Mouse (Mus musculus): ENCODE results near the gene Otx1. TPM values are rescaled to one million over a fixed set of nuclear protein-coding genes. Genes with fewer than 3 reads are reported as not detected.
A peak's percentile ranks its signal among the peaks of the same experiment; 100 is the strongest.

Gene Otx1
- polyA plus RNA-seq (2012; rRNA removed) = not detected in 2 replicates

DNA sequence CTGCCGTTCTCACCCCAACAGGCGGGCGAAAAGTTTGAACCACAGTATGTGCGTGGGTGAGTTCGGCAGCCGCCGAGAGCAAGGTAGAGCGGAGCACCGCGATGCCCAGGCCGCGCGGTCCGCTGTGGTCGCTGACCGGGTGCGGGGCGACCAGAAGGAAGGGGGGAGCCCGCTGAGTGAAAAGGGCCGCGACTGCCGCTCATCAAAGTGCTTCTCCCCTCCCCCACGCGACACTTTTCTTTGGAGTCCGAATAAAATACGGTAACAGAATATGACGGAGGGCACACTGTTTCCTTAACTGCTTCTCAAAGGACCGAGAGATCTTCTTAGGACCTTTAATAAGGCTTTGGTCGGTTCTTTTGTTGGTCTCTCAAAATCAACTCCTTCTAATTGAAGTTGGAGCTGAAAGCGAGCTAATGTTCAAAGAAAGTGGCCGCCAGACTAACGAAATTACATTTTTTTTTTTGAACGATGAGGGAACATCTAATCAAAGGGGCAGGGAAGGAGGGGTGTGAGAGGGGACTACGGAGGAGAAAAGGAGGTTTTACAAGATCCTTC, at the start of gene Otx1:
Otx1 (minus strand) TSS at position 115 of the 558 bp plus-strand sequence.
- no peak for DNase-seq (ENCODE audit: low read depth)

DNA sequence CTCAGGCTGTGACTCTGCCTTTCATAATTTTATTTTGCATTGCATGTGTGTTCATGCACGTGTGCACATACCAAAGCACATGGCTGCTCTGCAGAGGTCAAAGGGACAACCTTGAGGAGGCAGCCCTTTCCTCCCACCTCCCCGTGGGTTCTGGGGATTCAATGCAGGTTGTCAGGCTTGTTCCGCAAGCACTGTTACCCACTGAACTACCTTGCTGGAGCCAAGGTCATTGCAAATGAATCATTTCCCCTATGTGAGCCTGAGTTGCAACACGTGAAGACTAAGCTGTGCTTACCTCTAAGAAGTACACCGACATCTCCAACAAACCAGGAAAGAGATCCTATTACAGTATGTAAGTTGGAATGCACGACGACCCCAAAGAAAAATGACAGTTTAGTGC, 48.2 kb upstream of the Otx1 start:
- DNase-seq (ENCODE audit: low read depth) = peak; percentile 38

DNA sequence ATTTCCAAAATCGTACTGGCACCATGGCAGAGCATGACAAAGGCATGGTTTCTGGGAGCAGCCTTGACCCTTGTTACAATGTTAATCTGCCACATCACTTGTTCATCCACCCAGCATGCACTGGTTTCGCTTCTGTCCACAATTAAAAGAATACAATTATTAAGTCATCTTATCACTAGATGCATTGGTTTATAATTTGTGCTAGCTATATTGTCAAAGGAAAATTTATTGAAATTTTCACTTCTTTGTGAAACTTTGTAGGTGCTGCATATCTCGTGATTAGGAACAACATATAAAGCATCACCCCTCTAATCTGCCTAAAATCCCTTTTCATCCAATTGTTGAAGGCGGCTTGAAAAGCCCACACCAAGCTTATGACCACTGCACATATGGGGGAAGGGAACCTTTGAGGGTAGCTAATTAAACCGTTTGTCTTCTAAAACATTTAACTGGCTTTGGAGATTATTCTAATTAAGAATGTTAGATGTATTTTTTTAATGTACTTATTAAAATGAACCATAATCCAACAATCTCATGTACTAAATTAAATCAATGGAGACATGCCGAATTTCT, 37.2 kb upstream of the Otx1 start:
- DNase-seq (ENCODE audit: low read depth) = no peak

DNA sequence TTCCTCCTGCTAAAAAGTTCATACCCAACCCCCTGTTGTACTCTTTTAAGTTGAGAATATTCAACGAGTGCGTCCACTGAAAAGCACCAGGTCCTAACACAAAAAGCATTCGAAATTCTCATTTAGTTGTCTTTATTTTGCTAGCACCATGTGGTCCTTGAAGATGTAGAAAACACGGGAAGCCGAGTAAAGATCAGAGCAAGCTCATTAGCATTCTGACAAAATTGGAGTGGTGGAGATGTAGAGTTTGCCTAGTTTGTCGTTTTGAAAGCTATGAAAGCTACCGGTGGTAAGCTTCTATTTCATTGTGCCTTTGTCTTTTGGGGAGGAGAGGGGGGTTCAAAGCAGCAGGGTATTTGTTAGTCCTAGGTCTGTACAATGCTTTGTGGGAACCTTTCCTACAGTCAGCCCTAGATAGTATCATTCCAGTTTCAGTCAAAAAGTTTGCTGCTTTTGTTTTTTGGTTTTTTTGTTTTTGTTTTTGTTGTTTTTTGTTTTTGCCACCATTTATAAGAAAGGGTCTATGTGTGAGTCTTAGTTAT, 31.9 kb upstream of the Otx1 start:
- DNase-seq (ENCODE audit: low read depth) = no peak

DNA sequence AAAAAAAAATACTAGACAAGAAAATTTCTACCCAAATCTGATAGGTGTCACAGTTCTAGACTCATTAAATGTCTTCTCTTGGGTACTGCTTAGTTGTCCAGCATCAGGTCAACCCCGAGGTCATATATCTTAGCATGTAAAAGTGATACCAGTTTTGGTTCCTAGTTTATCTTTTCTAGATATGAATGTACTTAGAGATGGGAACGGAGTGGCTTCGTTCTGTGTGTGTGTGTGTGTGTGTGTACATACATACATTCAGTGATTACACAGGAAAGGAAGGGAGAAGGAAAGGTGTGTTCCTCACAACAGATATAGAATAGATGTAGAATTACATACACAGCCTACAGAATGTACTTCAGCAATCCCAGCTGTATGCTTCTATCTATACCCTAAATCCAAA, 30.9 kb upstream of the Otx1 start:
- no peak for DNase-seq (ENCODE audit: low read depth)

- no peak for DNase-seq (ENCODE audit: low read depth)
Observed at GRCm38 (mm10) chr11:22020602-22021001, 17.9 kb upstream of the Otx1 start.

- no peak for DNase-seq (ENCODE audit: low read depth)
Observed at GRCm38 (mm10) chr11:22017444-22017843, 14.7 kb upstream of the Otx1 start.

DNA sequence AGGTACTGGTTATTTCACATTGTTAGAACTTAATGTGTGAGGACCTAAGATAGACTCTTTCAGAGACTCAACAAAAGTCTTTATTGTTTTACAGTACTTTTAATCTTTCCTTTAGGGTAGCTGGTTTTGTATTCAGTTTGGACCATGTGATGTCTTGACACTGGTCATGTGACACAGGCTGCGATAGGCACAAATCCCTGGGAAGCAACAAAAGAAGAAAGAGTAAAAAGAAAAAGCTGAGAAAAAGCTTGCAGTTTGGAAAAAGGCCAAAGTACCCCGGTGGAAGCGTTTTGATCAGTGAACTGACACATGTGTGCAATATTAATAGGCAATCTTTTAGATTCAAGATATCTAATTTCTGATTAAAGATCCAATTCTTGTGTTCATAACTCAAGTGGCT, 13.6 kb upstream of the Otx1 start:
- no peak for DNase-seq (ENCODE audit: low read depth)

- DNase-seq (ENCODE audit: low read depth) = no peak
Observed at GRCm38 (mm10) chr11:22008817-22009216, 6.1 kb upstream of the Otx1 start.

DNA sequence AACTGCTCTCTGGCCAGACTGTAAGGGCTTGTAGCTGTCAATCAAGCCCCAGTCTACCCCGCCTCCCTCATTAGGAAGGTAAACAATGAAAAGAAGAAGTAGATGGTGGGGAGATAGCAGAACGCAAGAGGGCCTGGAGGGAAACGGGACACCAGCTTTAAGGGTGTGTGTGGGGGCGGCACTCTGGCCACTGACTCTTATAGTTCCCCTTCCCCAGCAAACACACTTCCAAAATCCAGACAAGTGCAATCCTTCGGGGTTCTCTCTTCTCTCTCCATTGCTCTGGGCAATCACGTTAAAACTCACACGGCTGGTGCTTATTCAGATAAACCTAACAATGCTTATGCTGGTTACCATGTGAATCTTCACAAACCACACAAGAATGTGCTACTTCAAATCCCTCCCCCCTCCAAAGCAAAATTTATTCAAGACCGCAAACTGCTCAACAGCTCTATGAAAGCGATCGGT, 5.5 kb upstream of the Otx1 start:
- DNase-seq (ENCODE audit: low read depth) = no peak

- no peak for DNase-seq (ENCODE audit: low read depth)
Observed at GRCm38 (mm10) chr11:22007781-22008110, 5.0 kb upstream of the Otx1 start.

DNA sequence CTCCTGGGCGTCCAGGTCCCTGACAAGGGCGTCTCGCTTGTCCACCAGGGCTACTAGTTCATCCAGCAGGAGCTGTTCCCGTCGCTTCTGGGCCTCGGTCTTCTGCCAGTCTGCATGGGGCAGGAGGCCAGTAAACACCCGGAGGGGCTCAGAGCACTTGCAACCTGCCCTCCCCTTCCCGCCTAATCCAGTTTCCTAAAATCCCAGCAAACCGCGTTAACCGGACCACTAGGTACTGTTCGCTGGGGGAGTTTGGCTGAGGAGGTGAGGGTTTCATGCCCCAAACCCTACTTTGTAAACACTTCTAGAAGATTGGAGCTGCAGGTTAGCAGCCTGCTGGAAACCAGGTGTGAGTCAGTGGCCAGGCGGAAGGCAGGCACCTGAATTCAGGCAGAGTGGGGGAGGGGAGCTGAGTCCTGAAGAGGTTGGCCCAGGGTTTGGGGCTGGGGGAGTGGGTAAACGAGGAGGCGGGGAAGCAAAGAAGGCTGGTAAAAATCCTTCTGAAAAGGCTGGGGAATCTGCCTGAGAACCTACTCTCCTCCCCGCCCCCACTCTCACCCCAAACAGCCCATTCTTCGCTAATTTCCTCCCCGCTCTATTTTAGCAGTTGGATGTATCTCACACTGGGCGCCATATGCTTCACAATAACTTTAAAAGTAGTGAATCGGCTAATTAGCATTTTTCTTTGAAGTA, 4.5 kb upstream of the Otx1 start:
- no peak for DNase-seq (ENCODE audit: low read depth)

- DNase-seq (ENCODE audit: low read depth) = no peak
Observed at GRCm38 (mm10) chr11:22006471-22007087, 3.9 kb upstream of the Otx1 start.

GRCm38 (mm10) chr11:22005281-22005870, 2.7 kb upstream of the Otx1 start:
- no peak for DNase-seq (ENCODE audit: low read depth)

DNA sequence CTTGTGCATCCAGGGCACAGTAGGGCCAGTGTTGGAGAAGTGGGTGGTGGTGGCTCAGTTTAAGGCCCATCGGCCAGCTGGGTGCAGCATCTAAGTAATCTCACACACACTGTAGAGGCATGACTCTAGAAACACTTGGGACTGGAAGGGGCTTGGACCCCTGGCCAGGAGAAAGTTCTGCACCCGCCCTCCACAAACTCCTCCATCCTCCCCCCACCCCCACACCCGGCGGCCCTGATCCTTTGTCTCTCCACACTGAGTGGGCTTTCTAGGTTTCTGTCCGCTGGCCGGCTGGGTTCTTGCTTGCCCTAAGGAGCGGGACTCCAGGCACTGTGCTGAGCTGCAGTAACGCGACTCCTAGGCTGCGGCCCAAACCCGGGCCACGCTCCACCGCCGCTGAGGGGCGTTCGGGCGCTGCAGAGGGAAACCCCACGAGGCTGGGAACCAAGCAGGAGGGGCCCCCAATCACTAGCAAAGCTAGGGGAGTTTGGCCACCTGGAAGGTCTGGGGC, 1.7 kb upstream of the Otx1 start:
- no peak for DNase-seq (ENCODE audit: low read depth)

GRCm38 (mm10) chr11:22003341-22003981, 764 bp upstream of the Otx1 start:
- no peak for DNase-seq (ENCODE audit: low read depth)

GRCm38 (mm10) chr11:22002062-22002782, 475 bp downstream of the Otx1 start:
- DNase-seq (ENCODE audit: low read depth) = no peak

DNA sequence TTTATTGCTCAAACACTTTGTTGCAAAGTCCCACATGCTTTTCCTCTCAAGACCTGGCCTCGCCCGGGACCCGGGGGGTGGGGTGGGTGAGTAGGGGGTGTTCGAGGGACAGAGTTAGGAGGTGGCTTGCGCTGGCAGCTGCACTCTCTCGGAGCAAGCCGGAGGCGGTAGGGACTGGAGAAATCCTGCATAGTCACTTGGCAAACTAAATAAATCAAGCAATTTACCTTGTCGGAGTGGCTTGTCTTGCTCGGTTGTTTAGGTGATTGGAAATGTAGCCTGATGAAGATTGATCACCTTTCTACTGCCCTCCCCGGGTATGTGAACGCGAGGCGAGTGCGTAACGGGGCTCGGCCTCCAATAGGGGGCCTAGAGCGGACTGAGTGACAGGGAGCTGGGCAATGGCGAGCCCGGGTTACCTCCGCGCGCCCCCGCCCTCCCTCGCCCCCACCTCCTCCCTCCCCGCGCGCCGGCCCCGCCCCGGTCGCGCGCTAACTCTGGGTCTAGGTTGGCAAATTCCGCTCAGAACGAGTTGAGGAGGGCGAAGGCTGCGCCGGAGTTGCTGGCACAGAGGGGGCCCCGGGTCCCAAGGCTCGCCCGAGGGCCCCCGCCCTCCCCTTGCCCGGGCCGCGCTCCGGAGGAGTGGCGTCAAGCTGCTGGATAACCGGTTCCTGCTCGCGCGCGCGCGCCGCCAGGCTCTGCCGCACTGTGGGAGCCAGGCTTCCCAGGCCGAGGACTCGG, 1.2 kb downstream of the Otx1 start:
- no peak for DNase-seq (ENCODE audit: low read depth)

- DNase-seq (ENCODE audit: low read depth) = no peak
Observed at GRCm38 (mm10) chr11:22000316-22001076, 2.2 kb downstream of the Otx1 start.
